Mouse (Mus musculus): ENCODE data around the gene Mcemp1. TPM values are rescaled to one million over a fixed set of nuclear protein-coding genes. Genes with fewer than 3 reads are reported as not detected.
A peak's percentile ranks its signal among the peaks of the same experiment; 100 is the strongest.

The Mcemp1 gene
- total and polyA plus RNA-seq, 3 experiments: not detected

DNA sequence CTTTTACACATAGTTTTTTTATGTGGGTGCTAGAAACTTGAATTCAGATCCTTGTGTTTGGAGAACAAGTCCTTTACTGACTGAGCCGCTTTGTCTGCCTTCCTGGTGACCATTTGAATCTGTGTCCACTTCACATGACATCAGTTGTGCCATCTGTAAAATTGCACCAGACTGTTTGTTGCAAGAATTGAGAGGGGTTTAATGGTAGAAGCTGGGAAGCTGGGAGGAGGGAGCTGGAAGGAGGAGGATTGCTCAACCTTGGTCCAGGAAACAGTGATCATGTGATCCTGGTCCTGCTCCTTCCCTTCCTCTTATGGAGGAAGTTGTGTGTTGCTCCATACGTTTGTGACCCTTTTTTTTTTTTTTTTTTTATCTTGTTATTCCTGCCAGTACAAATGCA is 17.3 kb upstream of the Mcemp1 start:
- no peak for DNase-seq (ENCODE audit: low read depth, low spot score)
- H3K27me3 ChIP-seq (ENCODE audit: control insufficient read depth in 1 of 2, insufficient read depth in 2 of 2, low read length in 2 of 2): no peaks in the 10 kb centered on the region

DNA sequence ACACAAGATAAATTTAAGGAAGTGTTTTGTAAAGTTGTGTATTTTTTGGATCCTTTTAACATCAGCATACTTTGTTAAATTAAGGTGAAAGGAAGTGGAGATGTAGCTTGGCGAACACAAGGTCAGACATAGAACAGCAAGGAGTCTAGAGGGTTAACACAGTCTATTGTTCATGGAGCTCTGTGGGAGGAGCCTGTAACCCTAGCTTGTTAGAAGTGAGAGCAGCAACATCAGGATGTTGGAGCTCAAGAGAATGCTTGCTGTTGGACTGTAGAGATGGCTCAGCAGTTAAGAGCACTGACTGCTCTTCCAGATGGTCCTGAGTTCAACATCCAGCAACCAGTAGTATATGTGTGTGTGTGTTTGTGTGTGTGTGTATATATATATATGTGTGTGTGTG is 16.6 kb upstream of the Mcemp1 start:
- Histone ChIP-seq H3K4me3 (ENCODE audit: control insufficient read depth in 1 of 2, insufficient read depth in 1 of 2, low read depth in 2 of 2, low read length in 2 of 2) (no peak overlapping the region), H3K9ac (ENCODE audit: control insufficient read depth, low read depth, low read length, poor library complexity, severe bottlenecking) (no peak overlapping the region), H3K27me3 (ENCODE audit: control insufficient read depth in 1 of 2, insufficient read depth in 2 of 2, low read length in 2 of 2) (no peaks in the 10 kb centered on the region), H3K9me3 (replicated peaks; ENCODE audit: insufficient read depth, low read length) (no peaks in the 10 kb centered on the region), H3K36me3 (ENCODE audit: control insufficient read depth in 1 of 2, insufficient read depth in 2 of 2, low read length in 2 of 2) (no peaks in the 10 kb centered on the region), H3K27ac (ENCODE audit: control insufficient read depth, low read depth, low read length) (no peak overlapping the region), H3K79me2 (ENCODE audit: control insufficient read depth, insufficient read depth, low read length, poor library complexity) (no peaks in the 10 kb centered on the region), H3K4me1 (ENCODE audit: control insufficient read depth in 1 of 2, insufficient read depth in 2 of 2, low read length in 2 of 2) (0 out of 4 replicates have a peak, but pooled peaks cover 0 to 9% of the 10 kb centered on the region in 2 experiments)
- TF ChIP-seq POLR2AphosphoS2 (IDR thresholded peaks at IDR 0.05; ENCODE audit: low read length) (no peak), TAL1 (IDR thresholded peaks at IDR 0.05; ENCODE audit: low read length) (no peak), NELFE (IDR thresholded peaks at IDR 0.05; ENCODE audit: low read depth, low read length) (no peak), HCFC1 (IDR thresholded peaks at IDR 0.05; ENCODE audit: low read depth, low read length) (no peak)
- peak; percentile 23 for DNase-seq (ENCODE audit: low read depth, low spot score)

More for the DNA sequence above, 17.3 kb upstream of the Mcemp1 start:
- Histone ChIP-seq H3K9ac (ENCODE audit: control insufficient read depth, low read depth, low read length, poor library complexity, severe bottlenecking) (no peak overlapping the region), H3K4me1 (ENCODE audit: control insufficient read depth in 1 of 2, insufficient read depth in 2 of 2, low read length in 2 of 2) (0 out of 4 replicates have a peak, but pooled peaks cover 0 to 9% of the 10 kb centered on the region in 2 experiments), H3K27ac (ENCODE audit: control insufficient read depth, low read depth, low read length) (no peak overlapping the region), H3K9me3 (replicated peaks; ENCODE audit: insufficient read depth, low read length) (no peaks in the 10 kb centered on the region), H3K36me3 (ENCODE audit: control insufficient read depth in 1 of 2, insufficient read depth in 2 of 2, low read length in 2 of 2) (no peaks in the 10 kb centered on the region), H3K4me3 (ENCODE audit: control insufficient read depth in 1 of 2, insufficient read depth in 1 of 2, low read depth in 2 of 2, low read length in 2 of 2) (no peak overlapping the region), H3K79me2 (ENCODE audit: control insufficient read depth, insufficient read depth, low read length, poor library complexity) (no peaks in the 10 kb centered on the region)
- TF ChIP-seq USF1 (IDR thresholded peaks at IDR 0.05; ENCODE audit: low read depth, low read length) (peak; percentile 35; the same call in 1 of the 2 replicates), CTCF (IDR thresholded peaks at IDR 0.05 in 2 of 3, conservative IDR thresholded peaks at IDR 0.05 in 1 of 3; ENCODE audit: control insufficient read depth in 1 of 3, insufficient read depth in 1 of 3, low read depth in 2 of 3, low read length in 3 of 3, poor library complexity in 1 of 3, severe bottlenecking in 1 of 3) (no peak)

DNA sequence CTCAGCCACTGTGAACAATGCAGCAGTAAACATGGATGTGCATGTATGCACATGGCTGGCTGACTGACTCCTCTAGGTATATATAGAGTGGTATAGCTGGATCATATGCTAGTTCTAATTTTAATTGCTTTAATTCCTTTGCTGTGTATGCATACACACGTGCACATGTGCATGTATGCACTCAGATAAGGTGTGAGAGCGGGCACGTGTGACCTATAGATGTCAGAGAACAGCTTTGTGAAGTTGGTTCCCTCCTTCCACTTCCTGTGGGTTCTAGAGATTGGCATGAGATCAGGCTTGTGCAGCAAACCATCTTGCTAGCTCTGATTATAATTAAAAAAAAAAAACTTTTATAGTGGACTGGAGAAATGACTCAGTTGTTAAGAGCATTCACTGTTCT is 12.7 kb upstream of the Mcemp1 start:
- peak; percentile 42 for DNase-seq (ENCODE audit: low read depth, low spot score)
- H3K9ac ChIP-seq (ENCODE audit: control insufficient read depth, low read depth, low read length, poor library complexity, severe bottlenecking): no peak overlapping the region
- no peaks in the 10 kb centered on the region for H3K79me2 ChIP-seq (ENCODE audit: control insufficient read depth, insufficient read depth, low read length, poor library complexity)
- no peaks in the 10 kb centered on the region for H3K9me3 ChIP-seq (replicated peaks; ENCODE audit: insufficient read depth, low read length)
- no peaks in the 10 kb centered on the region for H3K36me3 ChIP-seq (ENCODE audit: control insufficient read depth in 1 of 2, insufficient read depth in 2 of 2, low read length in 2 of 2)
- no peak overlapping the region for H3K27ac ChIP-seq (ENCODE audit: control insufficient read depth, low read depth, low read length)
- no peaks in the 10 kb centered on the region for H3K27me3 ChIP-seq (ENCODE audit: control insufficient read depth in 1 of 2, insufficient read depth in 2 of 2, low read length in 2 of 2)
- TF ChIP-seq MAZ (IDR thresholded peaks at IDR 0.05; ENCODE audit: low read depth, low read length) (no peak), MXI1 (IDR thresholded peaks at IDR 0.05; ENCODE audit: low read depth, low read length) (peak; percentile 28; the same call in 1 of the 2 replicates), MAX (IDR thresholded peaks at IDR 0.05; ENCODE audit: low read length) (0 out of 2 replicates have a peak, but pooled peaks have one; percentile 31), POLR2A (IDR thresholded peaks at IDR 0.05; ENCODE audit: control insufficient read depth in 1 of 2, insufficient read depth in 1 of 2, low read depth in 1 of 2, low read length in 2 of 2, poor library complexity in 1 of 2) (no peak), CHD1 (IDR thresholded peaks at IDR 0.05; ENCODE audit: low read depth, low read length) (no peak), EP300 (IDR thresholded peaks at IDR 0.05; ENCODE audit: low read depth in 1 of 2, low read length in 2 of 2) (no peak; a peak in 1 of 4 replicates), GATA1 (IDR thresholded peaks at IDR 0.05; ENCODE audit: low read depth, low read length) (peak; percentile 11; the same call in 1 of the 2 replicates), ETS1 (IDR thresholded peaks at IDR 0.05; ENCODE audit: low read depth, low read length) (peak; percentile 10; the same call in 1 of the 2 replicates), MEF2A (IDR thresholded peaks at IDR 0.05; ENCODE audit: extremely low read depth, insufficient replicate concordance, low read depth, low read length, poor library complexity, severe bottlenecking) (no peak), BHLHE40 (IDR thresholded peaks at IDR 0.05; ENCODE audit: borderline replicate concordance, low read depth, low read length) (peak; percentile 93), JUND (IDR thresholded peaks at IDR 0.05; ENCODE audit: low read depth, low read length) (no peak), MYC (IDR thresholded peaks at IDR 0.05; ENCODE audit: low read depth, low read length) (0 out of 2 replicates have a peak, but pooled peaks have one; percentile 12), UBTF (IDR thresholded peaks at IDR 0.05; ENCODE audit: borderline replicate concordance, insufficient read depth, low read depth, low read length) (no peak)
- 0 out of 4 replicates have a peak, but pooled peaks cover 0 to 9% of the 10 kb centered on the region in 2 experiments for H3K4me1 ChIP-seq (ENCODE audit: control insufficient read depth in 1 of 2, insufficient read depth in 2 of 2, low read length in 2 of 2)
- no peak overlapping the region for H3K4me3 ChIP-seq (ENCODE audit: control insufficient read depth in 1 of 2, insufficient read depth in 1 of 2, low read depth in 2 of 2, low read length in 2 of 2)
